ENCODE assay signal across 8 mouse cellular contexts in genomic region chr9:123365942-123366707, GRCm38 (mm10). TPM values are rescaled to one million over a fixed set of nuclear protein-coding genes. Genes with fewer than 3 reads are reported as not detected.
A peak's percentile ranks its signal among the peaks of the same experiment; 100 is the strongest.
DNase-seq lines count a peak whose midpoint lies in the region; ATAC-seq and TF ChIP-seq lines count a peak whose summit lies in the region.

No protein-coding gene starts in this region.

- TF ChIP-seq EP300 in stomach, postnatal 0 days (optimal IDR thresholded peaks at IDR 0.05): no peak

- peak overlapping the region; percentile 83 for H3K4me3 ChIP-seq in kidney, embryonic 15.5 days (replicated peaks)
- peak overlapping the region; percentile 78 for H3K4me3 ChIP-seq in forebrain, embryonic 13.5 days
- H3K4me3 ChIP-seq in liver, embryonic 15.5 days (replicated peaks): peak overlapping the region; percentile 82
- peak overlapping the region; percentile 79 for H3K4me3 ChIP-seq in stomach, postnatal 0 days (ENCODE audit: low read depth, low read length)

- 24% methylated on average over 9 of the region's 9 CpGs for WGBS in kidney, embryonic 15.5 days
- 39% methylated on average over 9 of the region's 9 CpGs for WGBS in forebrain, embryonic 13.5 days
- WGBS in liver, embryonic 15.5 days (ENCODE audit: insufficient replicate concordance): 32% methylated on average over 9 of the region's 9 CpGs
- 29% methylated on average over 9 of the region's 9 CpGs for WGBS in stomach, postnatal 0 days

- H3K36me3 ChIP-seq in kidney, embryonic 15.5 days: no peaks in the 10 kb centered on the region
- H3K36me3 ChIP-seq in forebrain, embryonic 13.5 days (ENCODE audit: poor library complexity, severe bottlenecking): no peaks in the 10 kb centered on the region
- no peaks in the 10 kb centered on the region for H3K36me3 ChIP-seq in liver, embryonic 15.5 days (replicated peaks)
- no peaks in the 10 kb centered on the region for H3K36me3 ChIP-seq in stomach, postnatal 0 days (ENCODE audit: control insufficient read depth, insufficient read depth, low read length)

- peaks cover 14% of the 10 kb centered on the region for H3K4me1 ChIP-seq in kidney, embryonic 15.5 days
- peaks cover 15% of the 10 kb centered on the region for H3K4me1 ChIP-seq in forebrain, embryonic 13.5 days
- H3K4me1 ChIP-seq in liver, embryonic 15.5 days (replicated peaks): peaks cover 23% of the 10 kb centered on the region
- H3K4me1 ChIP-seq in stomach, postnatal 0 days (replicated peaks; ENCODE audit: control insufficient read depth, insufficient read depth): no peaks in the 10 kb centered on the region

- H3K27me3 ChIP-seq in kidney, embryonic 15.5 days: no peaks in the 10 kb centered on the region
- peaks cover 23% of the 10 kb centered on the region for H3K27me3 ChIP-seq in Patski
- no peaks in the 10 kb centered on the region for H3K27me3 ChIP-seq in forebrain, embryonic 13.5 days
- no peaks in the 10 kb centered on the region for H3K27me3 ChIP-seq in liver, embryonic 15.5 days
- no peaks in the 10 kb centered on the region for H3K27me3 ChIP-seq in stomach, postnatal 0 days (ENCODE audit: control insufficient read depth, insufficient read depth, low read length)

- no peaks in the 10 kb centered on the region for H3K9me3 ChIP-seq in kidney, embryonic 15.5 days (replicated peaks)
- H3K9me3 ChIP-seq in forebrain, embryonic 13.5 days (replicated peaks): no peaks in the 10 kb centered on the region
- H3K9me3 ChIP-seq in liver, embryonic 15.5 days (replicated peaks): no peaks in the 10 kb centered on the region
- no peaks in the 10 kb centered on the region for H3K9me3 ChIP-seq in stomach, postnatal 0 days (ENCODE audit: control insufficient read depth, low read length)

- H3K9ac ChIP-seq in kidney, embryonic 15.5 days: peak overlapping the region; percentile 75; the same call in 1 of the 2 replicates
- peak overlapping the region; percentile 78 for H3K9ac ChIP-seq in forebrain, embryonic 13.5 days
- H3K9ac ChIP-seq in liver, embryonic 15.5 days: peak overlapping the region; percentile 37; the same call in 1 of the 2 replicates
- H3K9ac ChIP-seq in stomach, postnatal 0 days (ENCODE audit: low read length): peak overlapping the region; percentile 24

- CTCF ChIA-PET in Patski (lab: Charles Lee): interaction anchor here (0.6 to 1.3 kb wide), 3 partner anchors 9 to 22 kb away, joined by 3 to 4 read pairs (median 3); no protein-coding TSS in a partner anchor

- in situ Hi-C loops in Patski (cut with MboI; ENCODE audit: low pct_unique_long_range_greater_than_20kb): loop anchor here (5.0 to 10.0 kb wide), 2 partner anchors 76 to 211 kb away; partner anchors contain the start of gene Clec3b

- peak overlapping the region; percentile 81 for H3K4me2 ChIP-seq in kidney, embryonic 15.5 days
- peak overlapping the region; percentile 82 for H3K4me2 ChIP-seq in forebrain, embryonic 13.5 days
- H3K4me2 ChIP-seq in liver, embryonic 15.5 days: peak overlapping the region; percentile 80
- peak overlapping the region; percentile 70 for H3K4me2 ChIP-seq in stomach, postnatal 0 days (replicated peaks; ENCODE audit: low read depth)

- peak; percentile 63 for ATAC-seq in kidney, embryonic 15.5 days (replicated peaks; ENCODE audit: low FRiP score)
- peak; percentile 5 for ATAC-seq in Patski
- peak; percentile 1 for ATAC-seq in forebrain, embryonic 13.5 days
- ATAC-seq in liver, embryonic 15.5 days (ENCODE audit: insufficient read depth): peak; percentile 26
- no peak; the same call in 1 of the 2 replicates for ATAC-seq in stomach, postnatal 0 days (ENCODE audit: low FRiP score, low TSS enrichment)

- H3K27ac ChIP-seq in kidney, embryonic 15.5 days: peak overlapping the region; percentile 93; the same call in 1 of the 2 replicates
- peak overlapping the region; percentile 87 for H3K27ac ChIP-seq in forebrain, embryonic 13.5 days
- H3K27ac ChIP-seq in liver, embryonic 15.5 days (replicated peaks): peak overlapping the region; percentile 45; the same call in 1 of the 2 replicates
- peak overlapping the region; percentile 36; the same call in 1 of the 2 replicates for H3K27ac ChIP-seq in stomach, postnatal 0 days (replicated peaks)

- POLR2A ChIA-PET in Patski (lab: Charles Lee): no interaction called here

- no peak for TF ChIP-seq CTCF in Patski (IDR thresholded peaks at IDR 0.05)
- peak; percentile 42 for TF ChIP-seq CTCF in stomach, postnatal 0 days (IDR thresholded peaks at IDR 0.05; ENCODE audit: low read depth)

- DNase-seq in kidney, postnatal 10 days: no peak
- DNase-seq in Patski (ENCODE audit: low read depth, low spot score): no peak
- DNase-seq in stomach, postnatal 0 days (ENCODE audit: low spot score): no peak
- no peak for DNase-seq in spleen, postnatal 4 days (ENCODE audit: low spot score in 2 of 2)
- no peak for DNase-seq in left cerebral cortex, adult 11 months (ENCODE audit: low spot score)

RNA-seq across cellular contexts. Expression of gene Lars2, which starts 0.6 kb away (rescaled TPM):
- 934 and 964 TPM in 2 replicates for polyA plus RNA-seq in kidney, embryonic 15.5 days (2015; fragmentation: Nextera tagmentation; extraction: Ambion mirVana)
- polyA plus RNA-seq in Patski (2021): 679 TPM
- 933 and 1,028 TPM in 2 replicates for polyA plus RNA-seq in forebrain, embryonic 13.5 days (2015; fragmentation: Nextera tagmentation; extraction: Ambion mirVana)
- polyA plus RNA-seq in liver, embryonic 15.5 days (2015; fragmentation: Nextera tagmentation; extraction: Ambion mirVana): 577 and 617 TPM in 2 replicates
- 1,098 and 1,252 TPM in 2 replicates for polyA plus RNA-seq in stomach, postnatal 0 days (2015; fragmentation: Nextera tagmentation; extraction: Ambion mirVana)

Comparison
In these comparisons a context has a peak if more than half of its experiments do, and no peak if none do; other contexts are left out.
1. H3K27ac ChIP-seq: peak in every context shown above with its lines; median percentile 93 in kidney, embryonic 15.5 days; 87 in forebrain, embryonic 13.5 days; 45 in liver, embryonic 15.5 days; 36 in stomach, postnatal 0 days.
2. H3K9ac ChIP-seq: peak in every context shown above with its lines; median percentile 78 in forebrain, embryonic 13.5 days; 75 in kidney, embryonic 15.5 days; 37 in liver, embryonic 15.5 days; 24 in stomach, postnatal 0 days.